Mouse (Mus musculus): Measurements from ENCODE around the gene Fancg.

Gene Fancg

GRCm38 (mm10) chr4:43010161-43011038 lies at the start of gene Fancg:
Gene Fancg (minus strand): TSS chr4:43010506.
- peak; percentile 44 for DNase-seq (ENCODE audit: low read depth, low spot score)

- DNase-seq (ENCODE audit: low read depth, low spot score): no peak
Measured at GRCm38 (mm10) chr4:43059697-43060096, 49.4 kb upstream of the Fancg start.

GRCm38 (mm10) chr4:43058753-43059654 lies 48.7 kb upstream of the Fancg start, which contains the start of gene Unc13b:
Gene Unc13b (plus strand): TSS chr4:43058953.
- no peak for DNase-seq (ENCODE audit: low read depth, low spot score)

- no peak for DNase-seq (ENCODE audit: low read depth, low spot score)
Measured at GRCm38 (mm10) chr4:43058392-43058752, 48.1 kb upstream of the Fancg start.

DNA sequence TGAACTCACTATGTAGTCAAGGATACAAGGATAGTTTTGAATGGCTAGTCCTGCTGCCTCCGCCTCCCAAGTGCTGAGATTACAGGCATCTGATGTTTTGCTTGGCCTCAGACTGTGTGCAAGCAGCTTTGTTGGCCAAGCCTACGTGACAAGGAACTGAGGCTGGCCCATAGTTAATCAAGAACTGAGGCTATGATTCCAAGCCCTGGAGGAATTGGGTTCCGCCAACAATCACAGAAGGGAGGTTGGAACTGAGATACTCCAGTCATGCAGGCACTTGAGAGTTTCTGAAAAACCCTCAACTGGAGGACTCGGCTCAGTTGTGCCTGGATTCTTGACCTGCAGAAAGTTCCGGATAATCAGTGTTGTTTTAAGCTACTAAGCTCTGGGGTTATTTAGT lies 47.3 kb upstream of the Fancg start:
- no peak for DNase-seq (ENCODE audit: low read depth, low spot score)

- DNase-seq (ENCODE audit: low read depth, low spot score): peak; percentile 58
Measured at GRCm38 (mm10) chr4:43052627-43053026, 42.3 kb upstream of the Fancg start.

- DNase-seq (ENCODE audit: low read depth, low spot score): peak; percentile 77
Measured at GRCm38 (mm10) chr4:43047231-43047630, 36.9 kb upstream of the Fancg start.

GRCm38 (mm10) chr4:43046607-43047006 lies 36.3 kb upstream of the Fancg start:
- DNase-seq (ENCODE audit: low read depth, low spot score): no peak

GRCm38 (mm10) chr4:43045659-43046302 lies 35.5 kb upstream of the Fancg start, which contains the start of gene Fam214b:
Gene Fam214b (minus strand): TSS chr4:43046220.
- peak; percentile 94 for DNase-seq (ENCODE audit: low read depth, low spot score)

- DNase-seq (ENCODE audit: low read depth, low spot score): no peak
Measured at GRCm38 (mm10) chr4:43045285-43045658, 35.0 kb upstream of the Fancg start.

DNA sequence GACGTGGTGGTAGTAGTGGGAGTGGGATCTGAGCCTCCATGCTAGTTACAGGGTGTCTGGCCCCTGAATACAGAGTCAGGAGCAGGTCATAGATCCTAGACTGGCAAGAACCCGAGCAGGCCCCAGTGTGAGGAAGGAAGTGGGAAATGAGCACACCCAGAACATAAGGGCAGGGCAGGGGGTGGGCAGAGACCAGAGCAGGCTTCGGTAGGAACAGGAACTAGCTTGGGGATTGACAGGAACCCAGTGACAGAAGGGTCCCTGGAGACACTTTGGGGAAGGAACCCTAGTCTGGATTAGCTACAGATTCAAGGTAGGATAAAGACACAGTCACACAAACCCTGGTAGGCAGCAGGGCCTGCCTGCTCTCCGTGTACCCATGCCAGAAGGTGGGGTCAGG lies 34.4 kb upstream of the Fancg start:
- no peak for DNase-seq (ENCODE audit: low read depth, low spot score)

GRCm38 (mm10) chr4:43043644-43044357 lies 33.5 kb upstream of the Fancg start:
- DNase-seq (ENCODE audit: low read depth, low spot score): peak; percentile 49

- DNase-seq (ENCODE audit: low read depth, low spot score): no peak
Measured at GRCm38 (mm10) chr4:43040881-43041547, 30.7 kb upstream of the Fancg start.

DNA sequence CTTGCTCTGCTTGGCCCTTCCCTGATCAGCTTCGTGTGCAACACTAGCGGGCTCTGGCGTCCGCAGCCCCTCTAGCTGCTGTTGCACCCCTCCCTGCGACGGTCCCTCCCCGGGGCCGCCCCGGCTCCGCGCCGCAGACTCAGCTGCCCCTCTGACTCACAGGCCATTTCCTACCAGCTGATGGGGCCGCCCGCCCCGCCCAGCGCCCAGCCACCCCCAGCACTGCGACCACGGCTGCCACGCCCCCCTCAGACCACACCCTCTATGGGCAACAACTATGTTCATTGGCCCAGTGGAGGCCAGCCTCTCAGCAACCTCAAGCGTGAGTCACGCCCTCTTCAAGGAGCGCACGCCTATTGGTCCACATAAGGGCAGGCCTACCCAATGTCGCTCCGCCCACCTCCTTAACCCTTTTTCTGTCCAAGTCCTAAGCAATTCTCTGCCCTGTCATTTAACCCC lies 29.8 kb upstream of the Fancg start:
- peak; percentile 98 for DNase-seq (ENCODE audit: low read depth, low spot score)

- no peak for DNase-seq (ENCODE audit: low read depth, low spot score)
Measured at GRCm38 (mm10) chr4:43039609-43040008, 29.3 kb upstream of the Fancg start.

DNA sequence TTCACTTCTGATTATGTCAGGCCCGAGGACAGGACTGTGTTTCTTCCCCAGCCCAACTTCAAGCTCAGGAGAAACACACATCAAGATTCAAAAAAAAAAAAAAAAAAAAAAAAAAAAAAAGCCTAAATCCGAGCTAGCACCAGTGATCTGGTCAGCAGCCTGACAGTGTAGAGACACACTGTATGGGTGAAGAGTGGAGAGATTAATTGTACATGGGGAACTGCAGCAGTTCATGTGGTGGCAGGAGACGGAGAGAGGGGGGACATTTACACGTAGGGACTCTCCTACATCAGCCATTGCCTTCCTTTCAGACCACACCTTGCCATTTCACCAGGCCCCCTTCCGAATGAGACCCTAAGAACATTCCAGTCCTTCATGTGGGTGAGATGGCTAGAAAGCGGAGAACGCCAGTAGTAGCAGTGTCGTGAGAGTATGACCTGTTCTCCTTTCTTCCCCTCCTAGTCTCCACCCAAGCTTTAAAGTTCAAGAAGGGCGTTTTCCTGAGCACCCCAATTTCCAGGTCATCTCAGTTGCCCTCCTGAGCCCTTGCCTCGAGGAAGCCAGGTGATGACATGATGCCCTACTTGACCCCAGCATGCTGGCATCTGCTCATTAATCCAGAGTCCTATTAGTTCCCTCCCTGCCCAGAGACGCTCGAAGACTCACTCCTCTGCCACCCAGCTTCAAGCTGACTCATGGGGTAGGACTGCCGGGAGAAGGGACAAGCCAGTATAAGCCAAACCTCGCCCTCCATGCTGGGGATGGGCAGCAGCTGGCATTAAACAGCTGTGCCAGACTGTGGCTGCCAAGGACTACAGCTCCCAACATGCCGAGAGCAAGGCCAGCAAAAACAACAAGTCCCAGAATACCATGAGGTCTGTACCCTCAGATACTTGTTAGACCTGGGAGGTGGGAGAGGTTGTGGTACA lies 28.5 kb upstream of the Fancg start:
- DNase-seq (ENCODE audit: low read depth, low spot score): peak; percentile 68

DNA sequence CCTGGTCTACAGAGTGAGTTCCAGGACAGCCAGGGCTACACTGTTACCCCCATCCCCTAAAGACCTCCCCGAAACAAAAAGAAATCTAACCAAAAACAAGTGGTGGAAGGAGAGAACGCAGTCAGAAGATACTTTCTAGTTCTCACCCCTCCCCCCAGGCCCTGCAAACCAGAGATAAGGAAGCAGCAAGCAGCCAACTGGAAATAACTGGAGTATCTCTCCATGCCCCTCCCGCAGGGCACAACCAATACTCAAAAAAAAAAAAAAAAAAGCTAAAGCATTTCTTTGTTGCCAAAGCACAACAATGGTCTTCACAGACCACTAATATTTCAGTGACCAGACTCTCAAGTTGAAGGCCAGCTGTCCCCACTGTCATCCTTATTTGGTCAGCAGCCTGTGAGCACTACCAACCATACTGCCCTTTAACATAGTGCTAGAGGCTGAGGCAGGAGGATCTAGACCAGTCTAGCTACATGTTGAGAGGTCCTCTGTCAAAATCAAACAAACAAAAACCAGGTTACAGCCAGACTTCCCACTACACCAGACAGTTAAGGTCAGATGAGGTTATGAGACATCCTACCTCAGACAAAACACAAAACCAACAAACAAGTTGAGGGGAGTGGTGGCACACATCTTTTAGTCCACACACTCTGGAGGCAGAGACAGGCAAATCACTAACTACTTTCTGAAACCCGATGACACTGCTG lies 27.7 kb upstream of the Fancg start:
- no peak for DNase-seq (ENCODE audit: low read depth, low spot score)

DNA sequence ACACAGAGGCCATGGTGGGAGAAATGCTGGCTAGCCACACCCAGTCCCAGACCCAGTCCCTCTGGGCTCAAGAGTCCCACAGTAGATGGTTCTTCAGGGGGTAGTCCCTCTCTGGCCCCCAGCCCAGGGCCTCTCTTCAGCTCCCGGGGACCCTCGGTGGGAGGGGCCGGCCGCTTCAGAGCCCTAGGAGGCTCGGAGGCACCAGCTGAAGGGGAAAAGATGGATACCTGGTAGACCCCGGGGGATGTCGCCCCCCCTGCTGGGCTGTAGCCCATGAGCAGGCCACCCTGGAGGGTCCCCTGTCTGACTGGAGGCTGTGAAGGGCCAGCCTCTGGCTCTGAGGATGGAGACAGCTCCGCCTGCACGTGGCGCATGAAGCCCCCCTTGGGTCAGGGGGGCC lies 26.1 kb upstream of the Fancg start:
- no peak for DNase-seq (ENCODE audit: low read depth, low spot score)

- no peak for DNase-seq (ENCODE audit: low read depth, low spot score)
Measured at GRCm38 (mm10) chr4:43035851-43036250, 25.5 kb upstream of the Fancg start.
